Mouse (Mus musculus) mouse embryonic stem cell (cell line): ENCODE results near the gene Yap1.

Source experiments
- in situ Hi-C, 2 experiments: fragments of 300-500 bp; cut with MboI; formaldehyde crosslinking; loops; 1 replicate in 1 of 2; 3 replicates in 1 of 2; pipeline ENCODE4 v1.14.3; 2019 to 2020; ENCODE audit warnings: low sequenced_read_pairs in 2 of 2, low pct_unique_long_range_greater_than_20kb in 1 of 2, mixed read lengths in 1 of 2; ENCODE audit not compliant: unreplicated experiment in 1 of 2

Gene Yap1

DNA sequence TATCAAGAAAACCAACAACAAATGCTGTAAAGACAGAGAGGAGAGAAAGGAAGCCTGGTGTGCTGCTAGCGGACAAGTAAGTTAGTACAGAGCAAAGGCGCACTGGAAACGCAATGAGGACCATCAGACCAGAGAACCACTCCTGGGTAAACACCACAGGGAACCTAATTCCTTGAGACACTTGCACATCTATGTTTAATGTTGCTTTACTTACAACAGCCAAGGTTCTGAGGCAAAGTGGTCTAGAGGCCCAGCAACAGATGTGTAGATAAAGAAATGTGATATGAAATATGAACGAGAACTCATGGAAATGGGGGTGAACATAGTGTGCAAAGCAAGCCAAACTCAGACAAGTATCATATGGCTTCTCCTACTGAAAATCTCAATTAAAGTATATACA is 64.3 kb downstream of the Yap1 start:
- in situ Hi-C loops, result no loop called here

- in situ Hi-C loops, result no loop called here
Observed at GRCm38 (mm10) chr9:7934419-7934818, 70.0 kb downstream of the Yap1 start.

DNA sequence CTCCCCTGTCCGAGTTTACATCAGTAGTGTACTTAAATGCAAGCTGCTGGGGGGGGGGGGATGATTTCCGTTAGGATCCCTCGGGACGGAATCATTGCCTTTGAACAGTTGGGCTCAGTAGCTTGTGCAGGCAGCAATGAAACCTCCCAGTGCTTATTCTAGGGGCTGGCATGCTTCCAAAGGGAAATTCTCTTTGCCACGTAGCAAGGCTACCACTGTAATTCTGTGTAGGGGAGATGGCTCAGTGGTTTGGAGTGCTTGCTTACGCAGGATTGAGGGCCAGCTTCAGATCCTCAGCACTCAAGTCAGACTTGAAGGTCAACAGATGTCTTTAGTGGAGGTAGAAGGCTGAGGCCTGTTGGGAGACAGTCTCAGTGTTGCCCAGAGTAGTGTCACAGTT is 74.8 kb downstream of the Yap1 start:
- in situ Hi-C loops, result no loop called here

GRCm38 (mm10) chr9:7928866-7929265 is 75.5 kb downstream of the Yap1 start:
- in situ Hi-C loops, result no loop called here

- in situ Hi-C loops, result no loop called here
Observed at GRCm38 (mm10) chr9:7928207-7928793, 76.1 kb downstream of the Yap1 start.

DNA sequence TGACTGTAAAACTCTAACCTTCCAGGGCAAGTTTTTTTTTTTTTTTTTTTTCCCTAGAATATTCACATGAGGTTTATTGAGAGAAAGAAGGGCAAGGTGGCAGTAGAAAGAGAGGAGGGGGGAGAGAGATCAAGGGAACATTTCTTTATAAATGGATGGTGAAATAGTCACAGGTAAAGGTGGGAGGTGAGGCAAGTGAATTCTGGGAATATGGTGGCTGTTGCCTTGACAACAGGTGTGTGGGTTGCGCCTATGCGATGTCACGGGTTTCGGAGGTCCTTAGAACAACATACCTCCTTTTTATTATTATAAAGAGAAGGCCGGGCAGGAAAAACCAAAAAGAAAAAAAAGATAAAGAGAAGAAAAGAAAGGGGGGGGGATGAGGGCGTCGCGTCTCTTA is 89.5 kb downstream of the Yap1 start:
- in situ Hi-C loops, result loop anchor here in 1 of 2 experiments (25.0 kb wide), 1 partner anchor 297 kb away; no protein-coding TSS in a partner anchor

DNA sequence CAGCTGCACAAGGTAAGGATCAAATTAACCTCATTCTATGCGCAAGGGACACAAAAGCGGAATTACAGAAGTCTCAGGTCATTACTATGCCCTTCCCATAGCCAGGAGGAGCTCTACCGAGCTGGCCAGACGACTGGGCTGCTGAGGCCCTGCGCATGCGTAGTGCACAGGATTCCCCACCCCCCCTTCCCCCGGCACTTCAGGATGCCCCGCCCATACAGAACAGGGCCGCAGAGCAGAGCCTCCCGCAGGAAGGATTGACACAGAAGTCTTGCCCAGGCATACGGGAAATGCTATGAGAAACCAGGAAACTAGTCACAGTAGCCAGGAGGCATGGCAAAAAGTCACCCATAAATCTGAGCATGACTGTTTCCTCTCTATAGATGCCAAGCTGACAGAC is 89.9 kb downstream of the Yap1 start:
- in situ Hi-C loops, result loop anchor here in 1 of 2 experiments (25.0 kb wide), 1 partner anchor 298 kb away; no protein-coding TSS in a partner anchor

DNA sequence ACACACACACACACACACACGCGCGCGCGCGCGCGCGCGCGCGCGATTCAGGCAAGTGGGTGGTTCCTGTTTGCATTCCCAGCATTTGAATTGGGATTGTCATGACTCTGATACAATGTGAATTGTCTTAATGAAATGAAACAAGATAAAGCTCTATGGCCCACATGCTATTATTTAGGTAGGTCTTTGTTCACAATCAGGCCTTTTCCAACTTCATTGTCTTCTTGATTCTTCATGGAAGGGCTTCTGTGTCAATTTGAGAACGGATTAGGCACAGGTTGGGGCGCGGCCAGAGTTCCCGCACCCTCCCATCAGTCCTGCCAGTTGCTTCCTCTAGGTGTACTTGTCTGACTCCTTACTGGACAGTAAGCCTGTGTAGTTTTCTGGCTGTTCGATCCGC is 90.4 kb downstream of the Yap1 start:
- in situ Hi-C loops, result loop anchor here in 1 of 2 experiments (25.0 kb wide), 1 partner anchor 298 kb away; no protein-coding TSS in a partner anchor

GRCm38 (mm10) chr9:7907351-7907985 is 96.9 kb downstream of the Yap1 start:
- in situ Hi-C loops, result loop anchor here (10.0 to 25.0 kb wide), 2 partner anchors 297 to 305 kb away; no protein-coding TSS in a partner anchor

DNA sequence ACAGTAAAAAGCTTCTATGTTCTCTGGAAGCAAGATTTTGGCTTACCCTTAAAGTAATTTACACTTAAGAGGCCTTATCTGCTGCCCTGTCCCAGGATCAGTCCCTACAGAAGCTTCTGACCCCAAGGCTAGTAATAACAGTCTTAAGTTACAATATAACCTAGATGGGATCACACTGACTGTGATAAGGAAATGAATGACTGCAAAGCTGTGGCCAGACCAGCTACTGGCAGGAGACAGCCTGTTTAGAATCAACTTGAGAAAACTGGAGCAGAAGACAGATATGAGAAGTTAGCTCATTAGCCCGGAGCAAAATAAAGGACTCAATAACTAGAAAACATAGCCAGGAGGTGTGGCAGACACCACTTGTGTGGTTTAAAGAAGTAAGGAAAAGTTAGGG is 97.8 kb downstream of the Yap1 start:
- in situ Hi-C loops, result loop anchor here (10.0 to 25.0 kb wide), 2 partner anchors 298 to 306 kb away; no protein-coding TSS in a partner anchor

DNA sequence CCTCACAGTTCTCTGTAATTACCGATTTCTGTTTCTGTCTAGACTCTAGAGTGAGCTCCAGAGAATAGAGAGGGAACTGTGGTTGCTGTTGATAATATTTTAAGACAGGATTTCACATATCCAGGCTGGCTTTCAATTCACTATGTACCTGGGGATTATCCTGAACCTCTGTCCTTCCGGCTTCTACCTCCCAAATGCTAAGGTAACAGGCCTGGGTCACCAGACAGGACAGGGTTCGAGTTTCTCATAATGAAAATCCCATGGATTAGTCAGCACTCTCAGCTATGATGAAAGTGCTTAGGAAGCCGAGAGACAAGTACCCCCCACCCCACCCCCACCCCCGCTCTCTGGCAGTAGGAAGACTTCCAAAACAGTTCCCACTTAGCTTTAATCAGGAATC is 100.6 kb downstream of the Yap1 start:
- in situ Hi-C loops, result loop anchor here (10.0 to 25.0 kb wide), 2 partner anchors 301 to 308 kb away; no protein-coding TSS in a partner anchor

DNA sequence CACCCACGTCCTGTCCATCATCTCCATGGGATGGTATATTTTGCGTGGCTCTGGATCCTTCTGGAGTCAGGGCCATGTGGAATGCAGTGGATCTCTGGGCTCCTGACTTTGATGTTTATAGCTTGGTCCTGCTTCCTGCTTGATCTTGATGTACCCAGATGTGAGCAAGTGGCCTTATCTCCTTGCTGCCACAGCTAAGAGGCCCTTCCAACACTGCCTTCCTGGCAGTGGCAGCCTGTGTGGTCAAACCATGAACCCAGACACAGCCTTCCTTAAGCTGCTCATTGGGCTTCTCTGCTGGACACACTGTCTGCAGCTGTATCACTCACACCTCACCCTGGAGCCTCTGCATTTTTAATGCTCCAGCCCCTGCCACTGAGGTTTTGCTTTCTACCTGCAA is 101.1 kb downstream of the Yap1 start:
- in situ Hi-C loops, result loop anchor here (10.0 to 25.0 kb wide), 2 partner anchors 302 to 309 kb away; no protein-coding TSS in a partner anchor

DNA sequence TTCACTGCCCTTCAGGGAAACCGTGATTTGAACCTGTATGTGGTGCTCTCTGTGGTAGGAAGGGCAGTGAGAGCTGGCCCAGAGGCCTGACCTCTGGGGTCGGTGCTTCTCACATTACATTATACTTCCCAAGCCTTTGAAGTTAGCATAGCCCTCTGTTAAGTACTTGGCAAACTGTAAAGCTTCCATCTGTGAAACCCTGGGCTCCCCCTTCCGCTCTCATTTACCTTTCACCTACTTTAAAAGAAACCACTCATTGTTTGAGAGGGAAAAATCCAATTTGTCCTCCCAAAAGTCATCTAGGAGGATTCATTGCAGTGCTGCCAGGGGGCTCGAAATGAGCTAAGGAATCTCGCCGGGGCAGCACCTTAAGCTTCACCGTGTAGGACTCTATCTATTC is 102.1 kb downstream of the Yap1 start:
- in situ Hi-C loops, result loop anchor here (10.0 to 25.0 kb wide), 2 partner anchors 302 to 310 kb away; no protein-coding TSS in a partner anchor

- in situ Hi-C loops, result loop anchor here (10.0 to 25.0 kb wide), 2 partner anchors 304 to 311 kb away; no protein-coding TSS in a partner anchor
Observed at GRCm38 (mm10) chr9:7900965-7901364, 103.4 kb downstream of the Yap1 start.

- in situ Hi-C loops, result loop anchor here (5.0 to 25.0 kb wide), 2 partner anchors 185 to 285 kb away; no protein-coding TSS in a partner anchor
Observed at GRCm38 (mm10) chr9:7897502-7897901, 106.9 kb downstream of the Yap1 start.

DNA sequence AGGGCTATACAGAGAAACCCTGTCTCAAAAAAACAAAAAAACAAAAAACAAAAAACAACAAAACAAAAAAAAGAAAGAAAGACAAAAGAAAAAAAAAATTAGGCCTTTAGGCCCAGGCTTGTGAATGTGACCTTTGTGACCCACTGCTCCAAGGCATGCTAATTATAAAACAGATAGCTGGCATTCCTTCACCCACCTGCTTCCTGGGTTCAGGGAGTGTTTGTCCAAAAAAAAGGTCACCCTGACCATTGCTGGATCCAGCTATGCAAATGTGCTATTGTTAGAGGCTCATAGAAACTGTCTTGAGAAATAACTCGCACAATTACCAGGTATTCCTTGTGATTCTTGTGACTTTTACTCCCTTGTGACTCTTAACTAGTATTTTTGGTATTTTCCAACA is 112.6 kb downstream of the Yap1 start:
- in situ Hi-C loops, result loop anchor here in 1 of 2 experiments (25.0 kb wide), 1 partner anchor 279 kb away; no protein-coding TSS in a partner anchor

DNA sequence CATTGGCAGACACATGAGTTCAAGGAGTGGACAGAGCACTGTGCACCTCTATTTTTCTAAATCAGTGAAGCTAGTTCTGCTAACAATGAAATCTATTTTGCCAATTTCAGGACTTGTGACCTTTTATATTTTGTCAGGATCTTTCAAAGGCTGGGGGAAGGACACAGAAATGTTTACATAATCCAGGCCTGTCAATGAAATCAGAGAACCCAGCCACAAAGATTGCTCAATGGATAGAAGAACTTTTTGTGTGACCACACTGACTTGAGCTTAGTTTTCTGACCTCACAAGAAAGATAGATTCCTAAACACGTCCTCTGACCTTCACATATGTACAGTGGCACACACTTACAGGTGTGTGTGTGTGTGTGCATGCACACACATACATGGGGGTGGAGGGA is 113.2 kb downstream of the Yap1 start:
- in situ Hi-C loops, result loop anchor here in 1 of 2 experiments (25.0 kb wide), 1 partner anchor 279 kb away; no protein-coding TSS in a partner anchor

GRCm38 (mm10) chr9:7884346-7884745 is 120.0 kb downstream of the Yap1 start:
- in situ Hi-C loops, result loop anchor here in 1 of 2 experiments (25.0 kb wide), 1 partner anchor 272 kb away; no protein-coding TSS in a partner anchor

- in situ Hi-C loops, result loop anchor here in 1 of 2 experiments (25.0 kb wide), 1 partner anchor 270 kb away; no protein-coding TSS in a partner anchor
Observed at GRCm38 (mm10) chr9:7882304-7882865, 122.0 kb downstream of the Yap1 start.
